Mouse (Mus musculus) liver, adult 2 months (tissue): Measurements from ENCODE around the gene Zcchc10.

Experiments used
- CTCF ChIP-seq: fragments of 200-500 bp; IDR thresholded peaks from 2 replicates; pipeline ENCODE4 v1.5.1; 2011; ENCODE audit warnings: low read depth, low read length, control low read depth
- POLR2A ChIP-seq: fragments of 200-500 bp; IDR thresholded peaks from 2 replicates; pipeline ENCODE4 v1.6.1; 2011; ENCODE audit warnings: low read length, control low read depth; ENCODE audit not compliant: insufficient read depth; ENCODE audit errors: extremely low read depth

DNA sequence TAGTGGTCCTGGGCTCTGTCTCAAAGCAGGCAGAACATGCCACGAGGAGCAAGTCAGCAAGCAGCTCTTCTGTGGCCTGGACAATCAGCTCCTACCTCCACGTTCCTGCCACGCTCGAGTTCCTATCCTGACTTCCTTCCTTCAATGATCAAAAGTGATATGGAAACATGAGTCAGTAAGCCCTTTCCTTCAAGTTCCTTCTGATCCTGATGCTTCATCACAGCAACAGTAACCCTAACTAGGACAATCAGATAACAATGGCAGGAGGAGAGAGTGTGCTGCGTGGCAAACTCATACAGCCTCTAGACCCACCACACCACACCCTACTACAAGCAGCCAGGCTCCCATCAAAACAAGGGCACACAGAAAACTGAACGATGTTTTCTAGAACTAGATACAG lies 38.6 kb upstream of the Zcchc10 start:
- TF ChIP-seq CTCF (no peak), POLR2A (no peak)
